Mouse (Mus musculus) neural tube, embryonic 11.5 days (tissue): ENCODE measurements around the gene Ptch1. TPM values are rescaled to one million over a fixed set of nuclear protein-coding genes. Genes with fewer than 3 reads are reported as not detected.

ENCODE experiments used
- ATAC-seq: fragments of 200-750 bp; cut with Nextera tagmentation; 2 replicates; pipeline ENCODE4 v1.8.0; 2017; ENCODE audit warnings: moderate number of reproducible peaks, mild to moderate bottlenecking, moderate TSS enrichment, moderate library complexity; ENCODE audit not compliant: insufficient read depth, low FRiP score, low TSS enrichment
- DNase-seq: peaks from one replicate; pipeline ENCODE4 v3.0.0-alpha.2; 2015; ENCODE audit warnings: low spot score
- H3K27ac ChIP-seq: fragments of 300-500 bp; sonication (generic); 2 replicates; pipeline ENCODE4 v1.5.1; 2014; ENCODE audit warnings: low read depth, mild to moderate bottlenecking, low read length
- H3K27me3 ChIP-seq: fragments of 300-500 bp; sonication (generic); 2 replicates; pipeline ENCODE4 v1.6.1; 2014; ENCODE audit warnings: mild to moderate bottlenecking, low read length, mixed read lengths; ENCODE audit not compliant: control insufficient read depth, insufficient read depth
- H3K36me3 ChIP-seq: fragments of 300-500 bp; sonication (generic); 2 replicates; pipeline ENCODE4 v1.6.1; 2014; ENCODE audit warnings: mild to moderate bottlenecking, low read length, moderate library complexity, mixed read lengths; ENCODE audit not compliant: control insufficient read depth, insufficient read depth
- H3K4me1 ChIP-seq: fragments of 300-500 bp; sonication (generic); 2 replicates; pipeline ENCODE4 v1.6.1; 2014; ENCODE audit warnings: low read length, mixed read lengths; ENCODE audit not compliant: control insufficient read depth, insufficient read depth
- H3K4me2 ChIP-seq: fragments of 300-500 bp; sonication (generic); 2 replicates; pipeline ENCODE4 v1.6.1; 2014; ENCODE audit warnings: low read depth, mild to moderate bottlenecking, moderate library complexity
- H3K4me3 ChIP-seq: fragments of 300-500 bp; sonication (generic); 2 replicates; pipeline ENCODE4 v1.5.1; 2014; ENCODE audit warnings: low read depth, low read length
- H3K9ac ChIP-seq: fragments of 300-500 bp; sonication (generic); 2 replicates; pipeline ENCODE4 v1.6.1; 2014; ENCODE audit warnings: mild to moderate bottlenecking, low read length
- H3K9me3 ChIP-seq: fragments of 300-500 bp; sonication (generic); 2 replicates; pipeline ENCODE4 v1.6.1; 2016; ENCODE audit warnings: low read length; ENCODE audit not compliant: control insufficient read depth
- WGBS: fragments of 180-500 bp; shearing (Covaris S2); extraction: QIAGEN DNeasy Blood & Tissue Kit; methylation state at CpG from one replicate; pipeline ENCODE4 v1.1.7; 2014; 5-methylcytosine and 5-hydroxymethylcytosine counted together
- polyA plus RNA-seq: library from polyadenylated mRNA; unstranded; fragments of >200 nt; fragmentation: Nextera tagmentation; extraction: Ambion mirVana; gene quantifications from 2 replicates; pipeline ENCODE4 v1.2.1, GENCODE M21; 2014

The Ptch1 gene
- polyA plus RNA-seq, 1 experiment from 2014 or later: 22.8 TPM

- peaks cover 94% of the 10 kb centered on the region for H3K4me1 ChIP-seq
- H3K9ac ChIP-seq: no peak overlapping the region
- H3K4me3 ChIP-seq: no peak overlapping the region
- H3K4me2 ChIP-seq: peak overlapping the region; percentile 30; the same call in 1 of the 2 replicates
- no peaks in the 10 kb centered on the region for H3K9me3 ChIP-seq
- ATAC-seq: no peak
- no peaks in the 10 kb centered on the region; the same call in none of the 2 replicates for H3K36me3 ChIP-seq
- peak overlapping the region; percentile 63 for H3K27ac ChIP-seq
- no peaks in the 10 kb centered on the region for H3K27me3 ChIP-seq
- DNase-seq: no peak
- 24% methylated on average over 5 of the region's 5 CpGs for WGBS
Observed at GRCm38 (mm10) chr13:63555885-63556284, 17.5 kb downstream of the Ptch1 start.

- H3K9ac ChIP-seq: no peak overlapping the region
- H3K9me3 ChIP-seq: no peaks in the 10 kb centered on the region
- WGBS: 21% methylated on average over 11 of the region's 11 CpGs
- peak overlapping the region; percentile 83 for H3K27ac ChIP-seq
- H3K4me2 ChIP-seq: peak overlapping the region; percentile 28; the same call in 1 of the 2 replicates
- no peaks in the 10 kb centered on the region for H3K36me3 ChIP-seq
- H3K4me3 ChIP-seq: no peak overlapping the region
- H3K4me1 ChIP-seq: peaks cover 93% of the 10 kb centered on the region
- ATAC-seq (peak; percentile 84), DNase-seq (peak; percentile 77)
- H3K27me3 ChIP-seq: no peaks in the 10 kb centered on the region
Observed at GRCm38 (mm10) chr13:63554569-63554968, 18.8 kb downstream of the Ptch1 start.

GRCm38 (mm10) chr13:63553436-63553835 lies 20.0 kb downstream of the Ptch1 start:
- H3K4me3 ChIP-seq: no peak overlapping the region
- no peak for DNase-seq
- H3K27me3 ChIP-seq: no peaks in the 10 kb centered on the region
- no peaks in the 10 kb centered on the region for H3K36me3 ChIP-seq
- peak overlapping the region; percentile 62; the same call in 1 of the 2 replicates for H3K27ac ChIP-seq
- ATAC-seq: no peak
- H3K9me3 ChIP-seq: no peaks in the 10 kb centered on the region
- H3K4me1 ChIP-seq: peaks cover 87% of the 10 kb centered on the region
- H3K9ac ChIP-seq: no peak overlapping the region
- H3K4me2 ChIP-seq: peak overlapping the region; percentile 5; the same call in 1 of the 2 replicates
- 35% methylated on average over 5 of the region's 5 CpGs for WGBS

- peaks cover 2% of the 10 kb centered on the region; the same call in 1 of the 2 replicates for H3K36me3 ChIP-seq
- ATAC-seq (peak; percentile 48), DNase-seq (peak; percentile 60)
- H3K4me1 ChIP-seq: peaks cover 76% of the 10 kb centered on the region
- H3K27ac ChIP-seq: peak overlapping the region; percentile 62
- no peak overlapping the region for H3K9ac ChIP-seq
- peak overlapping the region; percentile 21 for H3K4me2 ChIP-seq
- H3K4me3 ChIP-seq: no peak overlapping the region
- WGBS: 52% methylated on average over 10 of the region's 10 CpGs
- H3K27me3 ChIP-seq: no peaks in the 10 kb centered on the region
- H3K9me3 ChIP-seq: no peaks in the 10 kb centered on the region
Observed at GRCm38 (mm10) chr13:63552291-63552932, 21.0 kb downstream of the Ptch1 start.

GRCm38 (mm10) chr13:63551552-63552290 lies 21.7 kb downstream of the Ptch1 start:
- H3K27me3 ChIP-seq: no peaks in the 10 kb centered on the region
- H3K4me3 ChIP-seq: no peak overlapping the region
- H3K9ac ChIP-seq: no peak overlapping the region
- WGBS: 63% methylated on average over 10 of the region's 10 CpGs
- no peak overlapping the region for H3K4me2 ChIP-seq
- ATAC-seq (no peak; the same call in 1 of the 2 replicates), DNase-seq (no peak)
- H3K27ac ChIP-seq: peak overlapping the region; percentile 62
- peaks cover 2% of the 10 kb centered on the region; the same call in 1 of the 2 replicates for H3K36me3 ChIP-seq
- H3K9me3 ChIP-seq: no peaks in the 10 kb centered on the region
- peaks cover 70% of the 10 kb centered on the region for H3K4me1 ChIP-seq

GRCm38 (mm10) chr13:63550367-63550766 lies 23.0 kb downstream of the Ptch1 start:
- H3K36me3 ChIP-seq: peaks cover 2% of the 10 kb centered on the region; the same call in 1 of the 2 replicates
- DNase-seq: no peak
- 63% methylated on average over 5 of the region's 5 CpGs for whole genome bisulfite sequencing

GRCm38 (mm10) chr13:63549210-63549609 lies 24.2 kb downstream of the Ptch1 start:
- H3K27ac ChIP-seq: no peak overlapping the region
- H3K27me3 ChIP-seq: no peaks in the 10 kb centered on the region
- peaks cover 60% of the 10 kb centered on the region for H3K4me1 ChIP-seq
- H3K9me3 ChIP-seq: no peaks in the 10 kb centered on the region
- ATAC-seq: no peak
- H3K9ac ChIP-seq: no peak overlapping the region
- WGBS: 56% methylated on average over 5 of the region's 5 CpGs
- no peak for DNase-seq
- peaks cover 2% of the 10 kb centered on the region; the same call in 1 of the 2 replicates for H3K36me3 ChIP-seq
- no peak overlapping the region for H3K4me2 ChIP-seq
- H3K4me3 ChIP-seq: no peak overlapping the region

More at GRCm38 (mm10) chr13:63550367-63550766, 23.0 kb downstream of the Ptch1 start:
- H3K9ac ChIP-seq: no peak overlapping the region
- H3K4me2 ChIP-seq: no peak overlapping the region
- H3K4me3 ChIP-seq: no peak overlapping the region
- no peak overlapping the region for H3K27ac ChIP-seq
- H3K27me3 ChIP-seq: no peaks in the 10 kb centered on the region
- no peaks in the 10 kb centered on the region for H3K9me3 ChIP-seq
- no peak for ATAC-seq
- H3K4me1 ChIP-seq: peaks cover 58% of the 10 kb centered on the region

GRCm38 (mm10) chr13:63548571-63548970 lies 24.8 kb downstream of the Ptch1 start:
- H3K36me3 ChIP-seq: peaks cover 2% of the 10 kb centered on the region; the same call in 1 of the 2 replicates
- H3K4me3 ChIP-seq: no peak overlapping the region
- WGBS: 89% methylated on average over 4 of the region's 4 CpGs
- H3K9me3 ChIP-seq: no peaks in the 10 kb centered on the region
- H3K9ac ChIP-seq: no peak overlapping the region
- H3K27me3 ChIP-seq: no peaks in the 10 kb centered on the region
- no peak overlapping the region for H3K4me2 ChIP-seq
- ATAC-seq: no peak
- no peak for DNase-seq
- H3K27ac ChIP-seq: no peak overlapping the region
- H3K4me1 ChIP-seq: peaks cover 57% of the 10 kb centered on the region
